Mouse (Mus musculus): ENCODE results near the gene Cldn20. TPM values are rescaled to one million over a fixed set of nuclear protein-coding genes. Genes with fewer than 3 reads are reported as not detected.

The Cldn20 gene
- polyA plus RNA-seq, 1 experiment from 2014 or later = not detected

DNA sequence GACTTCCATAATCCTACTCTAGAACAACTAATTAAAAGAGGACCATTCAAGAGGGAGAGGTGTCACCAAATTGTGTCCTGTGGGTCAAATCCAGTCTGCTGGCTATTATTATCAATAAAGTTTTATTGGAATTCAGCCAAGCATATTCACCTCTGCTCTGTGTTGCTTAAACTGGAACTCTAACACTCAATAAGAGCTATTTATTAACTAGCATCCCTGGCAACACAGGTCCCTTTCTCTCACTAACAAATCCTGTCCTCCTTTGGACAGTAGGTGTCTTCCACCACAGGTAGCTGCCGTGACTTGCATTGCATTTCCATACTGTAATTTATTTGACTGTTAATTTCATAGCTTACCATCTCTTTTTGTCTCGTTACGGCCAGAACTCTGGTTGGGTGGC, 36.3 kb upstream of the Cldn20 start:
- Histone ChIP-seq H3K27ac (ENCODE audit: low read depth, low read length) (no peak overlapping the region), H3K4me1 (ENCODE audit: control insufficient read depth, insufficient read depth, low read depth, low read length) (no peaks in the 10 kb centered on the region), H3K4me2 (ENCODE audit: low read length) (no peak overlapping the region), H3K27me3 (replicated peaks; ENCODE audit: control insufficient read depth, insufficient read depth, low read length) (no peaks in the 10 kb centered on the region), H3K4me3 (ENCODE audit: low read length) (no peak overlapping the region), H3K9me3 (ENCODE audit: control insufficient read depth, low read length) (no peaks in the 10 kb centered on the region), H3K36me3 (ENCODE audit: control insufficient read depth, insufficient read depth, low read length) (no peaks in the 10 kb centered on the region), H3K9ac (ENCODE audit: low read depth, low read length) (no peak overlapping the region)
- no peak for ATAC-seq
- 91% methylated on average over 3 of the region's 3 CpGs for WGBS

DNA sequence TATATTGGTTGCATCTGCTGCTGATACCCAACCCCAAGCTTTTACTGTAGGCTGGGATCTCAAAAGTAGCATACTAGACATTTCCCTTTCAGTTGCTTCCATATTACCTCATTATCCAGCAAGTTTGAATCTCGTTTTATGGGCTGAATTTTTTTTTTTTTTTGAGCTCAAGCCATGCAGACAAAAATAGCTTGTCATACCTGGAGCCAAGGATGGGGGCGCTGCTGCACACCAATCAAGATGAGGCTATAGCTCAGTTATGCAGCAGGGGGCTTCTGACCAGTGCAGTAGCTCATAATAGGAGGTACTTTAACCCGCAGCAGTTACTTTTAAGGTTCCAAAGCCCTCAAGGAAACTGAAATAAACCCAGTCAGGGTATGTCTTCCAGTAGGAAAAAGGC, 34.3 kb upstream of the Cldn20 start:
- no peak overlapping the region for H3K4me3 ChIP-seq (ENCODE audit: low read length)
- WGBS = 28% methylated on average over 3 of the region's 3 CpGs
- H3K27me3 ChIP-seq (replicated peaks; ENCODE audit: control insufficient read depth, insufficient read depth, low read length) = no peaks in the 10 kb centered on the region
- no peaks in the 10 kb centered on the region for H3K9me3 ChIP-seq (ENCODE audit: control insufficient read depth, low read length)
- no peaks in the 10 kb centered on the region for H3K36me3 ChIP-seq (ENCODE audit: control insufficient read depth, insufficient read depth, low read length)
- no peak for ATAC-seq
- no peaks in the 10 kb centered on the region for H3K4me1 ChIP-seq (ENCODE audit: control insufficient read depth, insufficient read depth, low read depth, low read length)
- H3K9ac ChIP-seq (ENCODE audit: low read depth, low read length) = no peak overlapping the region
- H3K4me2 ChIP-seq (ENCODE audit: low read length) = no peak overlapping the region
- no peak overlapping the region for H3K27ac ChIP-seq (ENCODE audit: low read depth, low read length)

DNA sequence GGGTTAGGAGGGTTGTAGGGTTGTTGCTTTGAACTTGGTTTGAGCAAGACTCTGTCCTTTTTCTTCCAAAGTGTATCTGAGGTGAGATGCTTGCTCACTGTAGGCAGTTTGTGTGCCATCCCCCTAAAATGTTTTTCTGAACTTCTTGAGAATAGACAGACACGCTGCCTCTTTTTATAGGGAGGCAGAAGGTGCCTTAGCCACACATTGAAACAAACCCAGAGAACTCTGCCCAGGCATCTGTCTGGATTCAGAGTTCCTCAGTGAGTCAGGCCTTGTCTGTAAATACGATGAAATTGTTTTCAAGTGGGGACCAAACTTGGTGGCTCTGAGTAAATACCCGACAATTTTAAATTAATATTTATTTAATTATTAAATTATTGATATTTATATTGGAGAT, 33.8 kb upstream of the Cldn20 start:
- H3K4me2 ChIP-seq (ENCODE audit: low read length) = no peak overlapping the region
- no peaks in the 10 kb centered on the region for H3K36me3 ChIP-seq (ENCODE audit: control insufficient read depth, insufficient read depth, low read length)
- no peaks in the 10 kb centered on the region for H3K4me1 ChIP-seq (ENCODE audit: control insufficient read depth, insufficient read depth, low read depth, low read length)
- WGBS = 96% methylated on average over 3 of the region's 3 CpGs
- H3K9me3 ChIP-seq (ENCODE audit: control insufficient read depth, low read length) = no peaks in the 10 kb centered on the region
- no peak overlapping the region for H3K27ac ChIP-seq (ENCODE audit: low read depth, low read length)
- H3K27me3 ChIP-seq (replicated peaks; ENCODE audit: control insufficient read depth, insufficient read depth, low read length) = no peaks in the 10 kb centered on the region
- no peak for ATAC-seq
- H3K4me3 ChIP-seq (ENCODE audit: low read length) = no peak overlapping the region
- H3K9ac ChIP-seq (ENCODE audit: low read depth, low read length) = no peak overlapping the region

DNA sequence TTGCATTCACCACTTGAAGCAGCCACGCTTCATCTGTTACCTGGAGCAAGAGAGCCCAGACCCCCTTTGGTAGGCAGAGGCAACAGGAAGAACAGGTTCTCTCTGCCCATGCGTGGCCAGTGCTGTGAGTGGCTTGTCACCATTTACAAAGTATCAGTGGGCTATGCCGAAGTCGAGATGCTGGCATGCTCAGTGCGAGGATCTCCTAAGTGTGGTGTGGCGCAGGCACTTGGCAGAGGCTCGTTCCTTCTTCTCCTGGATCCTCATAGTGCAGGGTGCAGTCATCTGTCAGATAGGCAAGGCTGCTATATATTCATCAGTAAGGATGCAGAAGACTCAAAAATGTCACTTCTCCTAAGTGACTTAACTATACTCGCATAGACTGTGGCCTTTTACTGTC, 32.9 kb upstream of the Cldn20 start:
- H3K27me3 ChIP-seq (replicated peaks; ENCODE audit: control insufficient read depth, insufficient read depth, low read length) = no peaks in the 10 kb centered on the region
- no peak overlapping the region for H3K4me2 ChIP-seq (ENCODE audit: low read length)
- H3K9me3 ChIP-seq (ENCODE audit: control insufficient read depth, low read length) = no peaks in the 10 kb centered on the region

GRCm38 (mm10) chr17:3500076-3500475, 32.3 kb upstream of the Cldn20 start:
- H3K4me2 ChIP-seq (ENCODE audit: low read length) = no peak overlapping the region
- WGBS = 96% methylated on average over 6 of the region's 6 CpGs
- no peak for ATAC-seq
- H3K27me3 ChIP-seq (replicated peaks; ENCODE audit: control insufficient read depth, insufficient read depth, low read length) = no peaks in the 10 kb centered on the region
- no peak overlapping the region for H3K4me3 ChIP-seq (ENCODE audit: low read length)
- H3K4me1 ChIP-seq (ENCODE audit: control insufficient read depth, insufficient read depth, low read depth, low read length) = no peaks in the 10 kb centered on the region
- H3K36me3 ChIP-seq (ENCODE audit: control insufficient read depth, insufficient read depth, low read length) = no peaks in the 10 kb centered on the region
- no peak overlapping the region for H3K27ac ChIP-seq (ENCODE audit: low read depth, low read length)
- H3K9ac ChIP-seq (ENCODE audit: low read depth, low read length) = no peak overlapping the region
- H3K9me3 ChIP-seq (ENCODE audit: control insufficient read depth, low read length) = no peaks in the 10 kb centered on the region

More for the DNA sequence above, 32.9 kb upstream of the Cldn20 start:
- Histone ChIP-seq H3K4me1 (ENCODE audit: control insufficient read depth, insufficient read depth, low read depth, low read length) (no peaks in the 10 kb centered on the region), H3K4me3 (ENCODE audit: low read length) (no peak overlapping the region), H3K9ac (ENCODE audit: low read depth, low read length) (no peak overlapping the region), H3K27ac (ENCODE audit: low read depth, low read length) (no peak overlapping the region), H3K36me3 (ENCODE audit: control insufficient read depth, insufficient read depth, low read length) (no peaks in the 10 kb centered on the region)
- ATAC-seq = no peak
- 93% methylated on average over 8 of the region's 8 CpGs for WGBS

DNA sequence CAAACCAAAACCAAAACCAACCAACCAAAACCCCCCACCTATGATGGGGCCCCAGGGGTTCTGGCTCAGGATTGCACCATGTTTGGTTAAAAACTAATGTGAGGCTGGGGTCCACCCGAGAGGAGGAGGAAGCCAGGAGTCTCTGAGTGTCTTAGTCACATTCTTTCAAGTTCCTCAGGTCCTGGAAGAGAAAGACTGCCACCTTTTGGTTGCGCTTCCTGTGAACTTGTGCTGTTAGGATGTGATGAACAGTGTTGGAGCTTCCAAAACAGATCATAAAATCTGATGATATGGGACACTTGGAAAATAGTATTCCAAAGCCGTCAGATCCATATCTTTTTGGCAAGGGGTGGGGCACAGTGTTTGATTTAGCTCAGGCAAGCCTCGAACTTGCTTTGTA, 31.4 kb upstream of the Cldn20 start:
- H3K4me3 ChIP-seq (ENCODE audit: low read length) = no peak overlapping the region
- H3K4me2 ChIP-seq (ENCODE audit: low read length) = no peak overlapping the region
- no peaks in the 10 kb centered on the region for H3K9me3 ChIP-seq (ENCODE audit: control insufficient read depth, low read length)
- no peak for ATAC-seq
- H3K4me1 ChIP-seq (ENCODE audit: control insufficient read depth, insufficient read depth, low read depth, low read length) = no peaks in the 10 kb centered on the region
- no peaks in the 10 kb centered on the region for H3K36me3 ChIP-seq (ENCODE audit: control insufficient read depth, insufficient read depth, low read length)
- H3K27me3 ChIP-seq (replicated peaks; ENCODE audit: control insufficient read depth, insufficient read depth, low read length) = no peaks in the 10 kb centered on the region
- H3K9ac ChIP-seq (ENCODE audit: low read depth, low read length) = no peak overlapping the region
- H3K27ac ChIP-seq (ENCODE audit: low read depth, low read length) = no peak overlapping the region
- 87% methylated on average over 4 of the region's 4 CpGs for WGBS

DNA sequence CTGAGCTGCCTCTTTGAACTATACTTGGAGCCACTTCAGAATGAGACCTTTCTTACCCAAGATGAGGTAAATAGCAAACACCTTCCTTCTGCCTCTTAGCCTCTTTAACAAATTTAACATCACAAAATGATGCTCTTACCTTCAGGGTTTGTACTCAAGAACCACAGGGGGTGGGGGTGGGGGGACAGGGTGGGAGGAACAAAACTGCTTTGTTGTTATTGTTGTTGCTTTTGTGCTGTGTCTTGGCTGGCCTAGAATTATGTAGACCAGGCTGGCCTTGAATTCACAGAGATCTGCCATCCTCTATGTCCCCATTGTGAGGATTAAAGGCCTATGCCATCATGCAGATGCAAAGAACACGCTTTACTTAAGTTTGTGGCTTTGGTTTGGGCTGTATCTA, 26.6 kb upstream of the Cldn20 start:
- Histone ChIP-seq H3K27ac (ENCODE audit: low read depth, low read length) (no peak overlapping the region), H3K9me3 (ENCODE audit: control insufficient read depth, low read length) (no peaks in the 10 kb centered on the region), H3K9ac (ENCODE audit: low read depth, low read length) (no peak overlapping the region), H3K4me3 (ENCODE audit: low read length) (no peak overlapping the region), H3K4me2 (ENCODE audit: low read length) (no peak overlapping the region), H3K4me1 (ENCODE audit: control insufficient read depth, insufficient read depth, low read depth, low read length) (no peaks in the 10 kb centered on the region), H3K36me3 (ENCODE audit: control insufficient read depth, insufficient read depth, low read length) (no peaks in the 10 kb centered on the region), H3K27me3 (replicated peaks; ENCODE audit: control insufficient read depth, insufficient read depth, low read length) (no peaks in the 10 kb centered on the region)
- ATAC-seq = no peak
- WGBS = 71% methylated on average over 1 of the region's 1 CpGs

DNA sequence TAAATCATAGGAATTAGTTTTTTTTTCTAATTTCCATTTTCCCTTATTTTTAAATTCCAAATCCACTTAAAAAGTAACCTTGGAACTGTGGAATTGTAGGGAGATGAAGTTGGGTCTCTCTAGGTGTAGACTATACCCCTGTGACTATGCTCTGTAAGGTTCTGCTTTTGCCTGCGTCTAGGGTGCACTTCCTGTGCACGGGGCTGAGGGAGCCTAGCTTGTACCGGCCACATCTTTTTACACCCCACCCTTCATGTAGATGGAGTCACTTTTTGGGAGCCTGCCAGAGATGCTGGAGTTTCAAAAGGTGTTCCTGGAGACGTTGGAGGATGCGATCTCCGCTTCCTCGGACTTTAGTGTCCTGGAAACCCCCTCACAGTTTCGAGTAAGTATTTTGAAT, 25.8 kb upstream of the Cldn20 start:
- no peak for ATAC-seq
- Histone ChIP-seq H3K4me1 (ENCODE audit: control insufficient read depth, insufficient read depth, low read depth, low read length) (no peaks in the 10 kb centered on the region), H3K9ac (ENCODE audit: low read depth, low read length) (no peak overlapping the region), H3K4me3 (ENCODE audit: low read length) (no peak overlapping the region), H3K27ac (ENCODE audit: low read depth, low read length) (no peak overlapping the region), H3K4me2 (ENCODE audit: low read length) (no peak overlapping the region), H3K27me3 (replicated peaks; ENCODE audit: control insufficient read depth, insufficient read depth, low read length) (no peaks in the 10 kb centered on the region), H3K36me3 (ENCODE audit: control insufficient read depth, insufficient read depth, low read length) (no peaks in the 10 kb centered on the region), H3K9me3 (ENCODE audit: control insufficient read depth, low read length) (no peaks in the 10 kb centered on the region)
- 93% methylated on average over 8 of the region's 8 CpGs for WGBS

- Histone ChIP-seq H3K27me3 (replicated peaks; ENCODE audit: control insufficient read depth, insufficient read depth, low read length) (no peaks in the 10 kb centered on the region), H3K4me3 (ENCODE audit: low read length) (no peak overlapping the region), H3K27ac (ENCODE audit: low read depth, low read length) (no peak overlapping the region), H3K4me1 (ENCODE audit: control insufficient read depth, insufficient read depth, low read depth, low read length) (no peaks in the 10 kb centered on the region), H3K9ac (ENCODE audit: low read depth, low read length) (no peak overlapping the region), H3K36me3 (ENCODE audit: control insufficient read depth, insufficient read depth, low read length) (0 out of 2 replicates have a peak, but pooled peaks cover under 1% of the 10 kb centered on the region), H3K4me2 (ENCODE audit: low read length) (no peak overlapping the region), H3K9me3 (ENCODE audit: control insufficient read depth, low read length) (no peaks in the 10 kb centered on the region)
- ATAC-seq = peak; percentile 83
- WGBS = 0% methylated on average over 1 of the region's 1 CpGs
Measured at GRCm38 (mm10) chr17:3509841-3510240, 22.5 kb upstream of the Cldn20 start.

GRCm38 (mm10) chr17:3514316-3514715, 18.0 kb upstream of the Cldn20 start:
- H3K9ac ChIP-seq (ENCODE audit: low read depth, low read length) = no peak overlapping the region
- no peaks in the 10 kb centered on the region for H3K4me1 ChIP-seq (ENCODE audit: control insufficient read depth, insufficient read depth, low read depth, low read length)
- no peak overlapping the region for H3K4me2 ChIP-seq (ENCODE audit: low read length)
- H3K9me3 ChIP-seq (ENCODE audit: control insufficient read depth, low read length) = no peaks in the 10 kb centered on the region
- H3K27me3 ChIP-seq (replicated peaks; ENCODE audit: control insufficient read depth, insufficient read depth, low read length) = no peaks in the 10 kb centered on the region
- H3K36me3 ChIP-seq (ENCODE audit: control insufficient read depth, insufficient read depth, low read length) = 0 out of 2 replicates have a peak, but pooled peaks cover 6% of the 10 kb centered on the region
- no peak overlapping the region for H3K4me3 ChIP-seq (ENCODE audit: low read length)
- no peak for ATAC-seq
- WGBS = 88% methylated on average over 5 of the region's 5 CpGs
- no peak overlapping the region for H3K27ac ChIP-seq (ENCODE audit: low read depth, low read length)

Measured in hindbrain, embryonic 16.5 days (tissue).